ENCODE assay signal across 25 mouse cellular contexts in genomic region chr17:28624841-28625240, GRCm38 (mm10). TPM values are rescaled to one million over a fixed set of nuclear protein-coding genes. Genes with fewer than 3 reads are reported as not detected.
A peak's percentile ranks its signal among the peaks of the same experiment; 100 is the strongest.
DNase-seq lines count a peak whose midpoint lies in the region.
"Had no signal": no experiment of that assay in that cellular context is flagged by ENCODE, and none has a peak within 500 bp of the region (broad histone marks: within the 10 kb centered on the region; RNA-seq: fewer than 3 reads in every experiment).

No protein-coding gene starts in this region.

- intact Hi-C loops in left cerebral cortex, postnatal 4 days (cut with DNase I): loop anchor here (5.0 kb wide), 1 partner anchor 67 kb away; the partner anchor contains the start of genes Mapk14 and Slc26a8
- intact Hi-C loops in left cerebral cortex, postnatal 36 days (cut with DNase I): loop anchor here (5.0 kb wide), 1 partner anchor 67 kb away; the partner anchor contains the start of genes Mapk14 and Slc26a8

- DNase-seq in left cerebral cortex, adult 11 months (ENCODE audit: low spot score): peak; percentile 37
- DNase-seq in left cerebral cortex, postnatal 4 days: no peak
- DNase-seq in right cerebral cortex, postnatal 25 days: peak; percentile 28
- no peak for DNase-seq in right cerebral cortex, postnatal 10 days (ENCODE audit: low spot score in 2 of 2)
- peak; percentile 44 to 45 for DNase-seq in left cerebral cortex, postnatal 36 days (ENCODE audit: low spot score in 2 of 2)
- DNase-seq in urinary bladder, postnatal 14 days (ENCODE audit: low spot score): no peak
- DNase-seq in lung, postnatal 4 days: no peak
- DNase-seq: adrenal gland, adult 8-10 months; cerebellum, adult 8-10 months; cerebellum, postnatal 25 days; gastrocnemius, postnatal 25 days; heart, adult 11 months; heart, postnatal 4 days; kidney, adult 11 months; kidney, postnatal 14 days; layer of hippocampus, adult 9-11 months; lung, embryonic 14.5 days; lung, postnatal 14 days; spleen, adult 18-20 months; thymus, adult 2 months; thymus, postnatal 36 days had no signal

RNA-seq across cellular contexts. Expression of gene Srpk1, which starts 2.3 kb away (rescaled TPM):
- 100 to 1,000 TPM; 127 to 133 TPM for total RNA-seq in left cerebral cortex, postnatal 4 days (2021)
- total RNA-seq in left cerebral cortex, postnatal 36 days (2021): 100 to 1,000 TPM in 1 of 2 experiments, 10 to 100 TPM in 1; 90.2 to 106 TPM

RNA-seq across cellular contexts. Expression of gene Lhfpl5, which starts 49.4 kb away (rescaled TPM):
- 1 to 10 TPM; 7.4 to 8.1 TPM for total RNA-seq in left cerebral cortex, postnatal 4 days (2021)
- total RNA-seq in left cerebral cortex, postnatal 36 days (2021): 1 to 10 TPM; 3.1 to 3.2 TPM
- total RNA-seq: gastrocnemius, adult 18-20 months; gastrocnemius, postnatal 25 days; heart, postnatal 4 days; liver, adult 2 months; megakaryocyte progenitor cell, adult 5-6 weeks; neutrophil, adult 5-6 weeks had no signal

Comparison
In these comparisons a context has a peak if more than half of its experiments do, and no peak if none do; other contexts are left out.
1. DNase-seq: peak in left cerebral cortex, adult 11 months (single experiment), right cerebral cortex, postnatal 25 days (single experiment) and left cerebral cortex, postnatal 36 days (2 of 2); none in left cerebral cortex, postnatal 4 days (single experiment), right cerebral cortex, postnatal 10 days (0 of 2), urinary bladder, postnatal 14 days (single experiment) and lung, postnatal 4 days (0 of 2).